Mouse (Mus musculus) midbrain, embryonic 10.5 days (tissue): ENCODE measurements around the gene Zfp740. TPM values are rescaled to one million over a fixed set of nuclear protein-coding genes. Genes with fewer than 3 reads are reported as not detected.

Experiments used
- DNase-seq: peaks from one replicate; pipeline ENCODE4 v3.0.0-alpha.2; 2017; ENCODE audit warnings: low spot score
- H3K27ac ChIP-seq: fragments of 300-500 bp; sonication (generic); replicated peaks from 2 replicates; pipeline ENCODE4 v1.5.1; 2016; ENCODE audit warnings: mild to moderate bottlenecking
- H3K27me3 ChIP-seq: fragments of 300-500 bp; sonication (generic); 2 replicates; pipeline ENCODE4 v1.6.1; 2016; ENCODE audit warnings: low read depth, mild to moderate bottlenecking; ENCODE audit not compliant: poor library complexity, severe bottlenecking
- H3K36me3 ChIP-seq: fragments of 300-500 bp; sonication (generic); 2 replicates; pipeline ENCODE4 v1.6.1; 2016; ENCODE audit warnings: mild to moderate bottlenecking, moderate library complexity
- H3K4me1 ChIP-seq: fragments of 300-500 bp; sonication (generic); 2 replicates; pipeline ENCODE4 v1.6.1; 2016
- H3K4me3 ChIP-seq: fragments of 300-500 bp; sonication (generic); 2 replicates; pipeline ENCODE4 v1.5.1; 2016; ENCODE audit warnings: mild to moderate bottlenecking, moderate library complexity
- H3K9me3 ChIP-seq: fragments of 300-500 bp; sonication (generic); replicated peaks from 2 replicates; pipeline ENCODE4 v1.6.1; 2016; ENCODE audit warnings: mild to moderate bottlenecking
- WGBS: fragments of 180-500 bp; shearing (Covaris S2); methylation state at CpG from one replicate; pipeline ENCODE4 v1.1.7; 2016; 5-methylcytosine and 5-hydroxymethylcytosine counted together
- polyA plus RNA-seq: library from polyadenylated mRNA; unstranded; fragments of >200 nt; fragmentation: Nextera tagmentation; extraction: Ambion mirVana; gene quantifications from 2 replicates; pipeline ENCODE4 v1.2.1, GENCODE M21; 2016

The Zfp740 gene
- polyA plus RNA-seq, 1 experiment from 2014 or later, result 63.0 TPM

GRCm38 (mm10) chr15:102177417-102177816 is 25.6 kb upstream of the Zfp740 start:
- 0 out of 2 replicates have a peak, but pooled peaks cover 3% of the 10 kb centered on the region for H3K36me3 ChIP-seq
- no peak for DNase-seq
- H3K27ac ChIP-seq, result no peak overlapping the region; the same call in 1 of the 2 replicates
- H3K27me3 ChIP-seq, result no peaks in the 10 kb centered on the region
- no peaks in the 10 kb centered on the region for H3K9me3 ChIP-seq
- no peaks in the 10 kb centered on the region for H3K4me1 ChIP-seq
- 85% methylated on average over 8 of the region's 8 CpGs for WGBS
- H3K4me3 ChIP-seq, result no peak overlapping the region

GRCm38 (mm10) chr15:102178279-102178678 is 24.8 kb upstream of the Zfp740 start:
- peak; percentile 63 for DNase-seq
- Histone ChIP-seq H3K27ac (no peak overlapping the region), H3K9me3 (no peaks in the 10 kb centered on the region), H3K4me1 (no peaks in the 10 kb centered on the region), H3K36me3 (0 out of 2 replicates have a peak, but pooled peaks cover 5% of the 10 kb centered on the region), H3K4me3 (no peak overlapping the region), H3K27me3 (no peaks in the 10 kb centered on the region)
- WGBS, result 21% methylated on average over 6 of the region's 6 CpGs

- no peaks in the 10 kb centered on the region for H3K9me3 ChIP-seq
- H3K36me3 ChIP-seq, result peaks cover 11% of the 10 kb centered on the region; the same call in 1 of the 2 replicates
- H3K4me3 ChIP-seq, result no peak overlapping the region
- no peaks in the 10 kb centered on the region for H3K27me3 ChIP-seq
- no peaks in the 10 kb centered on the region for H3K4me1 ChIP-seq
- DNase-seq, result no peak
- H3K27ac ChIP-seq, result 0 out of 2 replicates have a peak overlapping the region, but pooled peaks have one; percentile 4
- WGBS, result 74% methylated on average over 9 of the region's 9 CpGs
These were observed 23.9 kb upstream of the Zfp740 start for GRCm38 (mm10) chr15:102179106-102179505.

GRCm38 (mm10) chr15:102179924-102180323 is 23.1 kb upstream of the Zfp740 start:
- 92% methylated on average over 14 of the region's 14 CpGs for WGBS
- Histone ChIP-seq H3K4me3 (no peak overlapping the region), H3K27ac (no peak overlapping the region), H3K27me3 (no peaks in the 10 kb centered on the region), H3K36me3 (peaks cover 16% of the 10 kb centered on the region; the same call in 1 of the 2 replicates), H3K9me3 (no peaks in the 10 kb centered on the region), H3K4me1 (no peaks in the 10 kb centered on the region)
- no peak for DNase-seq

GRCm38 (mm10) chr15:102183076-102183475 is 20.0 kb upstream of the Zfp740 start:
- H3K4me1 ChIP-seq, result 0 out of 2 replicates have a peak, but pooled peaks cover 4% of the 10 kb centered on the region
- no peak for DNase-seq
- H3K4me3 ChIP-seq, result no peak overlapping the region
- no peaks in the 10 kb centered on the region for H3K9me3 ChIP-seq
- H3K27me3 ChIP-seq, result no peaks in the 10 kb centered on the region
- H3K36me3 ChIP-seq, result peaks cover 34% of the 10 kb centered on the region; the same call in 1 of the 2 replicates
- no peak overlapping the region for H3K27ac ChIP-seq
- WGBS, result 88% methylated on average over 3 of the region's 3 CpGs

GRCm38 (mm10) chr15:102186239-102186638 is 16.8 kb upstream of the Zfp740 start:
- WGBS, result 84% methylated on average over 11 of the region's 11 CpGs
- H3K27ac ChIP-seq, result no peak overlapping the region
- no peak overlapping the region for H3K4me3 ChIP-seq
- H3K27me3 ChIP-seq, result no peaks in the 10 kb centered on the region
- no peaks in the 10 kb centered on the region for H3K9me3 ChIP-seq
- H3K36me3 ChIP-seq, result peaks cover 31% of the 10 kb centered on the region; the same call in 1 of the 2 replicates
- no peak for DNase-seq
- H3K4me1 ChIP-seq, result peaks cover 14% of the 10 kb centered on the region

- Histone ChIP-seq H3K4me1 (peaks cover 32% of the 10 kb centered on the region), H3K9me3 (no peaks in the 10 kb centered on the region), H3K36me3 (peaks cover 29% of the 10 kb centered on the region; the same call in 1 of the 2 replicates), H3K4me3 (no peak overlapping the region), H3K27ac (peak overlapping the region; percentile 14; the same call in 1 of the 2 replicates), H3K27me3 (no peaks in the 10 kb centered on the region)
- DNase-seq, result no peak
- 94% methylated on average over 10 of the region's 10 CpGs for WGBS
These were observed 15.0 kb upstream of the Zfp740 start for GRCm38 (mm10) chr15:102188096-102188495.

GRCm38 (mm10) chr15:102188883-102189282 is 14.2 kb upstream of the Zfp740 start:
- no peaks in the 10 kb centered on the region for H3K27me3 ChIP-seq
- no peak overlapping the region for H3K4me3 ChIP-seq
- no peaks in the 10 kb centered on the region for H3K9me3 ChIP-seq
- no peak overlapping the region for H3K27ac ChIP-seq
- no peak for DNase-seq
- peaks cover 24% of the 10 kb centered on the region; the same call in 1 of the 2 replicates for H3K36me3 ChIP-seq
- H3K4me1 ChIP-seq, result peaks cover 32% of the 10 kb centered on the region
- 68% methylated on average over 6 of the region's 6 CpGs for WGBS

- H3K36me3 ChIP-seq, result peaks cover 6% of the 10 kb centered on the region; the same call in 1 of the 2 replicates
- no peak overlapping the region for H3K4me3 ChIP-seq
- no peak for DNase-seq
- H3K4me1 ChIP-seq, result peaks cover 32% of the 10 kb centered on the region
- H3K27me3 ChIP-seq, result no peaks in the 10 kb centered on the region
- 74% methylated on average over 7 of the region's 7 CpGs for WGBS
- no peak overlapping the region for H3K27ac ChIP-seq
- no peaks in the 10 kb centered on the region for H3K9me3 ChIP-seq
These were observed 11.3 kb upstream of the Zfp740 start for GRCm38 (mm10) chr15:102191699-102192098.

- DNase-seq, result no peak
- 81% methylated on average over 7 of the region's 7 CpGs for WGBS
- H3K9me3 ChIP-seq, result no peaks in the 10 kb centered on the region
- peaks cover 32% of the 10 kb centered on the region for H3K4me1 ChIP-seq
- H3K27ac ChIP-seq, result 0 out of 2 replicates have a peak overlapping the region, but pooled peaks have one; percentile 46
- 0 out of 2 replicates have a peak, but pooled peaks cover 3% of the 10 kb centered on the region for H3K36me3 ChIP-seq
- no peaks in the 10 kb centered on the region for H3K27me3 ChIP-seq
- no peak overlapping the region for H3K4me3 ChIP-seq
These were observed 10.7 kb upstream of the Zfp740 start for GRCm38 (mm10) chr15:102192271-102192812.

- WGBS, result 58% methylated on average over 5 of the region's 5 CpGs
- no peak overlapping the region for H3K4me3 ChIP-seq
- H3K9me3 ChIP-seq, result no peaks in the 10 kb centered on the region
- no peaks in the 10 kb centered on the region for H3K27me3 ChIP-seq
- no peak for DNase-seq
- peaks cover 29% of the 10 kb centered on the region for H3K4me1 ChIP-seq
- H3K27ac ChIP-seq, result 0 out of 2 replicates have a peak overlapping the region, but pooled peaks have one; percentile 46
- no peaks in the 10 kb centered on the region for H3K36me3 ChIP-seq
These were observed 10.1 kb upstream of the Zfp740 start for GRCm38 (mm10) chr15:102192820-102193386.

GRCm38 (mm10) chr15:102193652-102194051 is 9.4 kb upstream of the Zfp740 start:
- Histone ChIP-seq H3K27ac (no peak overlapping the region), H3K27me3 (no peaks in the 10 kb centered on the region), H3K9me3 (no peaks in the 10 kb centered on the region), H3K36me3 (no peaks in the 10 kb centered on the region), H3K4me1 (peaks cover 23% of the 10 kb centered on the region), H3K4me3 (no peak overlapping the region)
- 89% methylated on average over 4 of the region's 4 CpGs for whole genome bisulfite sequencing
- DNase-seq, result no peak

GRCm38 (mm10) chr15:102194439-102194838 is 8.6 kb upstream of the Zfp740 start:
- Histone ChIP-seq H3K4me3 (no peak overlapping the region), H3K27me3 (no peaks in the 10 kb centered on the region)
- 91% methylated on average over 4 of the region's 4 CpGs for WGBS

More at GRCm38 (mm10) chr15:102194439-102194838, 8.6 kb upstream of the Zfp740 start:
- Histone ChIP-seq H3K9me3 (no peaks in the 10 kb centered on the region), H3K36me3 (no peaks in the 10 kb centered on the region), H3K27ac (no peak overlapping the region), H3K4me1 (peaks cover 22% of the 10 kb centered on the region)
- no peak for DNase-seq
